Mouse (Mus musculus) testis, adult 2 months (tissue): ENCODE measurements around the gene E2f4.

Experiments used
- CTCF ChIP-seq: fragments of 200-500 bp; IDR thresholded peaks from 2 replicates; pipeline ENCODE4 v1.5.1; 2012; ENCODE audit warnings: low read depth, mild to moderate bottlenecking, inconsistent platforms, low read length, moderate library complexity; ENCODE audit not compliant: control insufficient read depth, insufficient read depth, insufficient replicate concordance
- POLR2A ChIP-seq: fragments of 200-500 bp; IDR thresholded peaks from 2 replicates; pipeline ENCODE4 v1.6.1; 2012; ENCODE audit warnings: low read depth, mild to moderate bottlenecking, inconsistent platforms, low read length, moderate library complexity; ENCODE audit not compliant: control insufficient read depth

GRCm38 (mm10) chr8:105308428-105308827 lies 11.0 kb downstream of the E2f4 start:
- TF ChIP-seq CTCF (no peak), POLR2A (no peak)
